Mouse (Mus musculus) embryonic facial prominence, embryonic 10.5 days (tissue): ENCODE data around the gene Ildr2. TPM values are rescaled to one million over a fixed set of nuclear protein-coding genes. Genes with fewer than 3 reads are reported as not detected.

Source experiments
- DNase-seq: peaks from one replicate; pipeline ENCODE4 v3.0.0-alpha.2; 2017; ENCODE audit warnings: low spot score
- H3K27ac ChIP-seq: fragments of 300-500 bp; sonication (generic); replicated peaks from 2 replicates; pipeline ENCODE4 v1.5.1; 2016; ENCODE audit warnings: mild to moderate bottlenecking
- H3K27me3 ChIP-seq: fragments of 300-500 bp; sonication (generic); replicated peaks from 2 replicates; pipeline ENCODE4 v1.6.1; 2016; ENCODE audit warnings: low read depth, mild to moderate bottlenecking; ENCODE audit not compliant: poor library complexity, severe bottlenecking
- H3K36me3 ChIP-seq: fragments of 300-500 bp; sonication (generic); replicated peaks from 2 replicates; pipeline ENCODE4 v1.6.1; 2016; ENCODE audit warnings: mild to moderate bottlenecking, moderate library complexity
- H3K4me1 ChIP-seq: fragments of 300-500 bp; sonication (generic); 2 replicates; pipeline ENCODE4 v1.6.1; 2016
- H3K4me3 ChIP-seq: fragments of 300-500 bp; sonication (generic); 2 replicates; pipeline ENCODE4 v1.5.1; 2016; ENCODE audit warnings: mild to moderate bottlenecking, moderate library complexity
- H3K9me3 ChIP-seq: fragments of 300-500 bp; sonication (generic); 2 replicates; pipeline ENCODE4 v1.6.1; 2016; ENCODE audit warnings: mild to moderate bottlenecking
- WGBS: fragments of 180-500 bp; shearing (Covaris S2); methylation state at CpG from one replicate; pipeline ENCODE4 v1.1.7; 2016; 5-methylcytosine and 5-hydroxymethylcytosine counted together
- polyA plus RNA-seq: library from polyadenylated mRNA; unstranded; fragments of >200 nt; fragmentation: Nextera tagmentation; extraction: Ambion mirVana; gene quantifications from 2 replicates; pipeline ENCODE4 v1.2.1, GENCODE M21; 2016

Ildr2 gene
- polyA plus RNA-seq, 1 experiment from 2014 or later = 1.8 TPM

GRCm38 (mm10) chr1:166345602-166346001 is 91.7 kb downstream of the Ildr2 start:
- no peak for DNase-seq
- WGBS = 96% methylated on average over 6 of the region's 6 CpGs
- no peaks in the 10 kb centered on the region for H3K9me3 ChIP-seq
- H3K27ac ChIP-seq = no peak overlapping the region
- H3K27me3 ChIP-seq = no peaks in the 10 kb centered on the region
- no peaks in the 10 kb centered on the region for H3K36me3 ChIP-seq
- no peak overlapping the region for H3K4me3 ChIP-seq
- peaks cover 19% of the 10 kb centered on the region for H3K4me1 ChIP-seq

GRCm38 (mm10) chr1:166346906-166347305 is 93.0 kb downstream of the Ildr2 start:
- no peaks in the 10 kb centered on the region for H3K27me3 ChIP-seq
- peaks cover 19% of the 10 kb centered on the region for H3K4me1 ChIP-seq
- no peak for DNase-seq
- H3K27ac ChIP-seq = no peak overlapping the region
- H3K9me3 ChIP-seq = no peaks in the 10 kb centered on the region
- no peaks in the 10 kb centered on the region for H3K36me3 ChIP-seq
- no peak overlapping the region for H3K4me3 ChIP-seq
- 83% methylated on average over 3 of the region's 3 CpGs for WGBS

- H3K9me3 ChIP-seq = no peaks in the 10 kb centered on the region
- peak; percentile 22 for DNase-seq
- no peaks in the 10 kb centered on the region for H3K36me3 ChIP-seq
- H3K4me3 ChIP-seq = no peak overlapping the region
- no peak overlapping the region for H3K27ac ChIP-seq
- WGBS = 63% methylated on average over 3 of the region's 3 CpGs
- H3K4me1 ChIP-seq = peaks cover 19% of the 10 kb centered on the region
- H3K27me3 ChIP-seq = no peaks in the 10 kb centered on the region
Measured at GRCm38 (mm10) chr1:166349341-166349740, 95.4 kb downstream of the Ildr2 start.

- no peaks in the 10 kb centered on the region for H3K27me3 ChIP-seq
- no peaks in the 10 kb centered on the region for H3K9me3 ChIP-seq
- H3K27ac ChIP-seq = no peak overlapping the region
- DNase-seq = peak; percentile 66
- peaks cover 19% of the 10 kb centered on the region for H3K4me1 ChIP-seq
- H3K4me3 ChIP-seq = no peak overlapping the region
- WGBS = 60% methylated on average over 11 of the region's 11 CpGs
- H3K36me3 ChIP-seq = no peaks in the 10 kb centered on the region
Measured at GRCm38 (mm10) chr1:166349751-166350150, 95.8 kb downstream of the Ildr2 start.

- no peaks in the 10 kb centered on the region for H3K27me3 ChIP-seq
- H3K27ac ChIP-seq = no peak overlapping the region
- 27% methylated on average over 14 of the region's 14 CpGs for WGBS
- no peaks in the 10 kb centered on the region for H3K36me3 ChIP-seq
- H3K4me1 ChIP-seq = no peaks in the 10 kb centered on the region
- peak; percentile 90 for DNase-seq
- no peaks in the 10 kb centered on the region for H3K9me3 ChIP-seq
- H3K4me3 ChIP-seq = no peak overlapping the region
Measured at GRCm38 (mm10) chr1:166360157-166360855, 106.4 kb downstream of the Ildr2 start.

GRCm38 (mm10) chr1:166360896-166361295 is 107.0 kb downstream of the Ildr2 start:
- Histone ChIP-seq H3K4me1 (no peaks in the 10 kb centered on the region), H3K27ac (no peak overlapping the region), H3K27me3 (no peaks in the 10 kb centered on the region), H3K36me3 (no peaks in the 10 kb centered on the region), H3K4me3 (no peak overlapping the region), H3K9me3 (no peaks in the 10 kb centered on the region)
- 78% methylated on average over 5 of the region's 5 CpGs for WGBS
- no peak for DNase-seq

GRCm38 (mm10) chr1:166361842-166362241 is 107.9 kb downstream of the Ildr2 start:
- H3K27ac ChIP-seq = no peak overlapping the region
- H3K9me3 ChIP-seq = no peaks in the 10 kb centered on the region
- WGBS = 81% methylated on average over 3 of the region's 3 CpGs
- no peaks in the 10 kb centered on the region for H3K36me3 ChIP-seq
- no peaks in the 10 kb centered on the region for H3K4me1 ChIP-seq
- DNase-seq = no peak
- H3K27me3 ChIP-seq = no peaks in the 10 kb centered on the region
- H3K4me3 ChIP-seq = no peak overlapping the region

- DNase-seq = no peak
- no peaks in the 10 kb centered on the region for H3K36me3 ChIP-seq
- H3K4me1 ChIP-seq = no peaks in the 10 kb centered on the region
- no peaks in the 10 kb centered on the region for H3K9me3 ChIP-seq
- no peak overlapping the region for H3K4me3 ChIP-seq
- WGBS = 82% methylated on average over 3 of the region's 3 CpGs
- H3K27ac ChIP-seq = no peak overlapping the region
- H3K27me3 ChIP-seq = no peaks in the 10 kb centered on the region
Measured at GRCm38 (mm10) chr1:166362659-166363058, 108.7 kb downstream of the Ildr2 start.

- H3K9me3 ChIP-seq = no peaks in the 10 kb centered on the region
- no peaks in the 10 kb centered on the region for H3K36me3 ChIP-seq
- H3K4me3 ChIP-seq = no peak overlapping the region
- no peak for DNase-seq
- no peak overlapping the region for H3K27ac ChIP-seq
- H3K27me3 ChIP-seq = no peaks in the 10 kb centered on the region
- H3K4me1 ChIP-seq = no peaks in the 10 kb centered on the region
Measured at GRCm38 (mm10) chr1:166363122-166363521, 109.2 kb downstream of the Ildr2 start.

Other genes with a start within 250 kb of the Ildr2 start
- gene Dusp27, start 126.2 kb upstream of the Ildr2 start, polyA plus RNA-seq = 1.8 and 2.5 TPM in 2 replicates
- gene Gpa33, start 123.9 kb upstream of the Ildr2 start, polyA plus RNA-seq = 0.11 and 0.15 TPM in 2 replicates
- 0.15 TPM in 1 of 2 replicates, not detected in the other for gene Mael, start 15.4 kb upstream of the Ildr2 start, polyA plus RNA-seq
- 62.9 and 64.6 TPM in 2 replicates for gene Tada1, start 125.0 kb downstream of the Ildr2 start, polyA plus RNA-seq
- 27.5 and 28.2 TPM in 2 replicates for gene Pogk, start 155.7 kb downstream of the Ildr2 start, polyA plus RNA-seq
- gene Gm4846, start 243.4 kb downstream of the Ildr2 start, polyA plus RNA-seq = not detected in 2 replicates